Mouse (Mus musculus): Measurements from ENCODE around the gene Rdh16f1. TPM values are rescaled to one million over a fixed set of nuclear protein-coding genes. Genes with fewer than 3 reads are reported as not detected.
"Not testable (repeated sequence)": the region's sequence is repeated elsewhere in the genome, so short reads cannot be mapped to it uniquely, and the experiment has no call there.

Gene Rdh16f1
- polyA plus RNA-seq, 1 experiment, result not detected

GRCm38 (mm10) chr10:127802236-127802635 is 42.6 kb downstream of the Rdh16f1 start:
- no peak overlapping the region for H3K9ac ChIP-seq (ENCODE audit: low read depth, poor library complexity, severe bottlenecking)
- TF ChIP-seq CTCF (IDR thresholded peaks at IDR 0.05; ENCODE audit: low read depth, low read length) (no peak), POLR2A (IDR thresholded peaks at IDR 0.05; ENCODE audit: insufficient read depth, low read length) (no peak), EP300 (IDR thresholded peaks at IDR 0.05; ENCODE audit: insufficient read depth, low read depth, low read length) (no peak)
- no peak overlapping the region for H3K4me3 ChIP-seq (ENCODE audit: low read depth, low read length)
- no peaks in the 10 kb centered on the region for H3K36me3 ChIP-seq (ENCODE audit: control insufficient read depth, insufficient read depth, low read length, poor library complexity, severe bottlenecking)
- no peak overlapping the region for H3K27ac ChIP-seq (ENCODE audit: insufficient read depth, low read length)
- no peaks in the 10 kb centered on the region for H3K4me1 ChIP-seq (ENCODE audit: control insufficient read depth, insufficient read depth, low read length)
- no peaks in the 10 kb centered on the region for H3K27me3 ChIP-seq (ENCODE audit: control insufficient read depth, insufficient read depth, low read length, poor library complexity, severe bottlenecking)
- no peaks in the 10 kb centered on the region for H3K9me3 ChIP-seq (replicated peaks; ENCODE audit: control insufficient read depth, insufficient read depth, low read length, poor library complexity, severe bottlenecking)

GRCm38 (mm10) chr10:127804416-127804815 is 44.8 kb downstream of the Rdh16f1 start:
- Histone ChIP-seq H3K36me3 (ENCODE audit: control insufficient read depth, insufficient read depth, low read length, poor library complexity, severe bottlenecking) (no peaks in the 10 kb centered on the region), H3K27ac (ENCODE audit: insufficient read depth, low read length) (no peak overlapping the region), H3K4me3 (ENCODE audit: low read depth, low read length) (no peak overlapping the region), H3K4me1 (ENCODE audit: control insufficient read depth, insufficient read depth, low read length) (no peaks in the 10 kb centered on the region), H3K9ac (ENCODE audit: low read depth, poor library complexity, severe bottlenecking) (no peak overlapping the region), H3K27me3 (ENCODE audit: control insufficient read depth, insufficient read depth, low read length, poor library complexity, severe bottlenecking) (no peaks in the 10 kb centered on the region), H3K9me3 (replicated peaks; ENCODE audit: control insufficient read depth, insufficient read depth, low read length, poor library complexity, severe bottlenecking) (no peaks in the 10 kb centered on the region)
- no peak for TF ChIP-seq POLR2A (IDR thresholded peaks at IDR 0.05; ENCODE audit: insufficient read depth, low read length)
- no peak for TF ChIP-seq CTCF (IDR thresholded peaks at IDR 0.05; ENCODE audit: low read depth, low read length)
- TF ChIP-seq EP300 (IDR thresholded peaks at IDR 0.05; ENCODE audit: insufficient read depth, low read depth, low read length), result no peak

- no peaks in the 10 kb centered on the region for H3K36me3 ChIP-seq (ENCODE audit: control insufficient read depth, insufficient read depth, low read length, poor library complexity, severe bottlenecking)
- no peak for TF ChIP-seq POLR2A (IDR thresholded peaks at IDR 0.05; ENCODE audit: insufficient read depth, low read length)
- TF ChIP-seq EP300 (IDR thresholded peaks at IDR 0.05; ENCODE audit: insufficient read depth, low read depth, low read length), result no peak
- no peak for TF ChIP-seq CTCF (IDR thresholded peaks at IDR 0.05; ENCODE audit: low read depth, low read length)
- no peaks in the 10 kb centered on the region for H3K27me3 ChIP-seq (ENCODE audit: control insufficient read depth, insufficient read depth, low read length, poor library complexity, severe bottlenecking)
- peaks cover 31% of the 10 kb centered on the region for H3K9me3 ChIP-seq (replicated peaks; ENCODE audit: control insufficient read depth, insufficient read depth, low read length, poor library complexity, severe bottlenecking)
- H3K27ac ChIP-seq (ENCODE audit: insufficient read depth, low read length), result no peak overlapping the region
- H3K4me1 ChIP-seq (ENCODE audit: control insufficient read depth, insufficient read depth, low read length), result no peaks in the 10 kb centered on the region
- H3K9ac ChIP-seq (ENCODE audit: low read depth, poor library complexity, severe bottlenecking), result no peak overlapping the region
- no peak overlapping the region for H3K4me3 ChIP-seq (ENCODE audit: low read depth, low read length)
These were observed 56.3 kb downstream of the Rdh16f1 start for GRCm38 (mm10) chr10:127815888-127816287.

- H3K9me3 ChIP-seq (replicated peaks; ENCODE audit: control insufficient read depth, insufficient read depth, low read length, poor library complexity, severe bottlenecking), result peaks cover 31% of the 10 kb centered on the region
- not testable (repeated sequence) for H3K9ac ChIP-seq (ENCODE audit: low read depth, poor library complexity, severe bottlenecking); H3K4me3 ChIP-seq (ENCODE audit: low read depth, low read length); H3K36me3 ChIP-seq (ENCODE audit: control insufficient read depth, insufficient read depth, low read length, poor library complexity, severe bottlenecking); H3K27me3 ChIP-seq (ENCODE audit: control insufficient read depth, insufficient read depth, low read length, poor library complexity, severe bottlenecking); H3K27ac ChIP-seq (ENCODE audit: insufficient read depth, low read length); H3K4me1 ChIP-seq (ENCODE audit: control insufficient read depth, insufficient read depth, low read length)
These were observed 57.8 kb downstream of the Rdh16f1 start for GRCm38 (mm10) chr10:127817268-127817910.

GRCm38 (mm10) chr10:127821806-127822205 is 62.2 kb downstream of the Rdh16f1 start:
- not testable (repeated sequence) for H3K4me1 ChIP-seq (ENCODE audit: control insufficient read depth, insufficient read depth, low read length); H3K9ac ChIP-seq (ENCODE audit: low read depth, poor library complexity, severe bottlenecking); H3K36me3 ChIP-seq (ENCODE audit: control insufficient read depth, insufficient read depth, low read length, poor library complexity, severe bottlenecking); H3K27me3 ChIP-seq (ENCODE audit: control insufficient read depth, insufficient read depth, low read length, poor library complexity, severe bottlenecking); H3K4me3 ChIP-seq (ENCODE audit: low read depth, low read length); H3K27ac ChIP-seq (ENCODE audit: insufficient read depth, low read length)
- peaks cover 25% of the 10 kb centered on the region for H3K9me3 ChIP-seq (replicated peaks; ENCODE audit: control insufficient read depth, insufficient read depth, low read length, poor library complexity, severe bottlenecking)

GRCm38 (mm10) chr10:127825386-127825785 is 65.8 kb downstream of the Rdh16f1 start:
- Histone ChIP-seq H3K9ac (ENCODE audit: low read depth, poor library complexity, severe bottlenecking) (no peak overlapping the region), H3K4me3 (ENCODE audit: low read depth, low read length) (no peak overlapping the region), H3K36me3 (ENCODE audit: control insufficient read depth, insufficient read depth, low read length, poor library complexity, severe bottlenecking) (no peaks in the 10 kb centered on the region), H3K27ac (ENCODE audit: insufficient read depth, low read length) (no peak overlapping the region), H3K4me1 (ENCODE audit: control insufficient read depth, insufficient read depth, low read length) (no peaks in the 10 kb centered on the region), H3K27me3 (ENCODE audit: control insufficient read depth, insufficient read depth, low read length, poor library complexity, severe bottlenecking) (no peaks in the 10 kb centered on the region), H3K9me3 (replicated peaks; ENCODE audit: control insufficient read depth, insufficient read depth, low read length, poor library complexity, severe bottlenecking) (peaks cover 24% of the 10 kb centered on the region)
- TF ChIP-seq EP300 (IDR thresholded peaks at IDR 0.05; ENCODE audit: insufficient read depth, low read depth, low read length) (no peak), CTCF (IDR thresholded peaks at IDR 0.05; ENCODE audit: low read depth, low read length) (peak; percentile 67), POLR2A (IDR thresholded peaks at IDR 0.05; ENCODE audit: insufficient read depth, low read length) (no peak)
